Mouse (Mus musculus) liver, postnatal 0 days (tissue): ENCODE data around the gene Tspear.
"Not testable (repeated sequence)": the region's sequence is repeated elsewhere in the genome, so short reads cannot be mapped to it uniquely, and the experiment has no call there.

Experiments used
- CTCF ChIP-seq: sonication (generic); IDR thresholded peaks from 2 replicates; pipeline ENCODE4 v1.5.1; 2016; ENCODE audit warnings: antibody characterized with exemption, low read depth
- EP300 ChIP-seq: IDR thresholded peaks from 2 replicates; pipeline ENCODE4 v1.6.1; 2016; ENCODE audit warnings: antibody characterized with exemption, low read depth, mild to moderate bottlenecking

DNA sequence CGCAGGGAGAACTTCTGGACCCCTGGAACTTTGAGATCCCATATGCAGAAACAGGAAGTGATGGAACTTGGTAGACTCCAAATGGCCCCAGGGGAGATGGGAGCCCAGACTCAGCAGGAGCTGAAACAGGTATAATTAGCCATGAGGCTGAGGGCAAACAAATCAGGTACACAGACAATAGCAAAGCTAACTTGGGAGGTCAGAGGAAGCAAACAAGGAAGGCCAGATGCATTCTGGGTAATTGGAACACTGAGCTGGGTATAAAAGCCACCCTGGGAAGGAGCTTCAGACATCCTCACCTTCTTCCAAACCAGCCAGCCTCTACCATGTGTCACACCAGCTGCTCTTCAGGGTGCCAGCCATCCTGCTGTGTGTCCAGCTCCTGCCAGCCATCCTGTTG lies 33.9 kb downstream of the Tspear start, which contains the start of gene Krtap12-1:
- TF ChIP-seq CTCF, EP300: not testable (repeated sequence)
